ENCODE assay signal across 14 mouse cellular contexts in the genomic region with DNA sequence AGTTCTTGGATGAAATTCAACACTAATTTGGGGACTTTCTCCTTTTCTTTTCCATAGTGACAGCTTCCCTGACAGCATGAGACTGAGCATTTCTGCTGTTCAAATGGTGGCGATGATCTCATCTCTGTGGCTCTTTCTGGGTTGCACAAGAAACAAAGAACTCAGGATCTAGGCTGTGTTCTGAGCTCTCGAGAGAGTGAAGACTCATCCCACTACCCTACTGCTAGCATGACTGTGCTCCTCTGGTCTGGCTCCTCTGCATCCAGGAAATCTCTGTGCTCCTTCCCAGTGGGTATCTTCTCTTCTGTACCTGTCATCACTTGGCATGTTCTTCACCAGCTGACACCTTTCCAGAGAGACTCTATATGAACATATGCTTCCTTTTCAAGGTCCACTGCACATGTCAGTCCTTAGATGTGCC.
DNase-seq lines count a peak whose midpoint lies in the region; ATAC-seq and TF ChIP-seq lines count a peak whose summit lies in the region.
"Had no signal": no experiment of that assay in that cellular context is flagged by ENCODE, and none has a peak within 500 bp of the region (broad histone marks: within the 10 kb centered on the region; RNA-seq: fewer than 3 reads in every experiment).

No protein-coding gene starts in this region.

- no peaks in the 10 kb centered on the region for H3K4me1 ChIP-seq in hindbrain, embryonic 16.5 days (ENCODE audit: control insufficient read depth, insufficient read depth, low read depth, low read length)
- H3K4me1 ChIP-seq in hindbrain, embryonic 10.5 days (replicated peaks), result no peaks in the 10 kb centered on the region
- H3K4me1 ChIP-seq: liver, embryonic 13.5 days; megakaryocyte, embryonic 14.5 days; neural tube, embryonic 12.5 days had no signal

- TF ChIP-seq CTCF in brain, embryonic 14.5 days (IDR thresholded peaks at IDR 0.05; ENCODE audit: borderline replicate concordance, extremely low read depth, insufficient read depth, insufficient read length), result no peak

- peak; percentile 45; the same call in 1 of the 2 replicates for ATAC-seq in hindbrain, embryonic 16.5 days

- WGBS in hindbrain, embryonic 16.5 days, result 68% methylated on average over 2 of the region's 2 CpGs
- WGBS in hindbrain, embryonic 10.5 days, result 83% methylated on average over 2 of the region's 2 CpGs

- no peak overlapping the region for H3K4me2 ChIP-seq in hindbrain, embryonic 16.5 days (ENCODE audit: low read length)
- H3K4me2 ChIP-seq: liver, embryonic 13.5 days; neural tube, embryonic 12.5 days had no signal

- no peak overlapping the region for H3K9ac ChIP-seq in hindbrain, embryonic 16.5 days (ENCODE audit: low read depth, low read length)
- H3K9ac ChIP-seq: liver, embryonic 13.5 days; neural tube, embryonic 12.5 days had no signal

- H3K27me3 ChIP-seq in hindbrain, embryonic 16.5 days (replicated peaks; ENCODE audit: control insufficient read depth, insufficient read depth, low read length), result no peaks in the 10 kb centered on the region
- H3K27me3 ChIP-seq in hindbrain, embryonic 10.5 days (ENCODE audit: insufficient read depth, poor library complexity, severe bottlenecking), result no peaks in the 10 kb centered on the region
- H3K27me3 ChIP-seq: liver, embryonic 13.5 days; megakaryocyte, embryonic 14.5 days; neural tube, embryonic 12.5 days had no signal

- H3K4me3 ChIP-seq in hindbrain, embryonic 16.5 days (ENCODE audit: low read length), result no peak overlapping the region
- H3K4me3 ChIP-seq in hindbrain, embryonic 10.5 days, result no peak overlapping the region
- H3K4me3 ChIP-seq: gastrocnemius, adult 2 months; heart, adult 2 months; liver, embryonic 13.5 days; megakaryocyte, embryonic 14.5 days; neural tube, embryonic 12.5 days had no signal

- H3K27ac ChIP-seq in hindbrain, embryonic 16.5 days (ENCODE audit: low read depth, low read length), result no peak overlapping the region
- no peak overlapping the region for H3K27ac ChIP-seq in hindbrain, embryonic 10.5 days
- H3K27ac ChIP-seq: gastrocnemius, adult 2 months; heart, adult 2 months; liver, embryonic 13.5 days; neural tube, embryonic 12.5 days had no signal

- intact Hi-C loops in heart, postnatal 36 days (cut with DNase I), result no loop called here

- H3K9me3 ChIP-seq in hindbrain, embryonic 16.5 days (ENCODE audit: control insufficient read depth, low read length), result no peaks in the 10 kb centered on the region
- H3K9me3 ChIP-seq in hindbrain, embryonic 10.5 days, result no peaks in the 10 kb centered on the region
- H3K9me3 ChIP-seq: G1E; liver, embryonic 13.5 days; megakaryocyte, embryonic 14.5 days; neural tube, embryonic 12.5 days had no signal

- DNase-seq in hindbrain, embryonic 10.5 days (ENCODE audit: low spot score), result no peak
- peak; percentile 62 for DNase-seq in brain, embryonic 14.5 days (ENCODE audit: low read depth)
- peak; percentile 90 for DNase-seq in cerebellum, adult 9-10 months
- peak; percentile 44 for DNase-seq in layer of hippocampus, adult 9-11 months
- no peak for DNase-seq in heart, adult 18-20 months
- no peak for DNase-seq in heart, postnatal 36 days
- DNase-seq: adrenal gland, postnatal 10 days; gastrocnemius, adult 2 months; heart, adult 2 months; liver, embryonic 13.5 days had no signal

- no peaks in the 10 kb centered on the region for H3K36me3 ChIP-seq in hindbrain, embryonic 16.5 days (ENCODE audit: control insufficient read depth, insufficient read depth, low read length)
- no peaks in the 10 kb centered on the region for H3K36me3 ChIP-seq in hindbrain, embryonic 10.5 days
- H3K36me3 ChIP-seq: G1E; liver, embryonic 13.5 days; neural tube, embryonic 12.5 days had no signal

- no peak for TF ChIP-seq POLR2A in brain, embryonic 14.5 days (IDR thresholded peaks at IDR 0.05; ENCODE audit: borderline replicate concordance, extremely low read depth, insufficient read depth, insufficient read length, poor library complexity, severe bottlenecking)

Comparison
In these comparisons a context has a peak if more than half of its experiments do, and no peak if none do; other contexts are left out.
1. DNase-seq: peak in brain, embryonic 14.5 days (single experiment), cerebellum, adult 9-10 months (single experiment) and layer of hippocampus, adult 9-11 months (single experiment); none in hindbrain, embryonic 10.5 days (single experiment), heart, adult 18-20 months (0 of 2) and heart, postnatal 36 days (0 of 2).